14 mouse cellular contexts compared by ENCODE assay signal in genomic region chr7:50773516-50773915, GRCm38 (mm10).
DNase-seq lines count a peak whose midpoint lies in the region.
"Had no signal": no experiment of that assay in that cellular context is flagged by ENCODE, and none has a peak within 500 bp of the region (broad histone marks: within the 10 kb centered on the region; RNA-seq: fewer than 3 reads in every experiment).

No protein-coding gene starts in this region.

- peak; percentile 9 for DNase-seq in layer of hippocampus, adult 11-12 months (ENCODE audit: low spot score)
- DNase-seq in layer of hippocampus, adult 9-10 months (ENCODE audit: low spot score), result no peak
- DNase-seq in layer of hippocampus, adult 9-11 months, result peak; percentile 25
- no peak for DNase-seq in layer of hippocampus, postnatal 14 days (ENCODE audit: low spot score in 2 of 2)
- peak; percentile 26 to 39 for DNase-seq in right cerebral cortex, adult 2 months (ENCODE audit: low spot score in 2 of 2)
- no peak for DNase-seq in right cerebral cortex, postnatal 14 days
- DNase-seq: adrenal gland, postnatal 14 days; cerebellum, adult 18-20 months; cerebellum, adult 9-11 months; cerebellum, postnatal 36 days; forebrain, postnatal 0 days; gastrocnemius, postnatal 14 days; heart, adult 2 months; heart, postnatal 14 days had no signal

Comparison
In these comparisons a context has a peak if more than half of its experiments do, and no peak if none do; other contexts are left out.
1. DNase-seq: peak in layer of hippocampus, adult 11-12 months (single experiment), layer of hippocampus, adult 9-11 months (single experiment) and right cerebral cortex, adult 2 months (2 of 2); none in layer of hippocampus, adult 9-10 months (single experiment), layer of hippocampus, postnatal 14 days (0 of 2) and right cerebral cortex, postnatal 14 days (single experiment).